Mouse (Mus musculus): Measurements from ENCODE around the gene Cep350.

DNA sequence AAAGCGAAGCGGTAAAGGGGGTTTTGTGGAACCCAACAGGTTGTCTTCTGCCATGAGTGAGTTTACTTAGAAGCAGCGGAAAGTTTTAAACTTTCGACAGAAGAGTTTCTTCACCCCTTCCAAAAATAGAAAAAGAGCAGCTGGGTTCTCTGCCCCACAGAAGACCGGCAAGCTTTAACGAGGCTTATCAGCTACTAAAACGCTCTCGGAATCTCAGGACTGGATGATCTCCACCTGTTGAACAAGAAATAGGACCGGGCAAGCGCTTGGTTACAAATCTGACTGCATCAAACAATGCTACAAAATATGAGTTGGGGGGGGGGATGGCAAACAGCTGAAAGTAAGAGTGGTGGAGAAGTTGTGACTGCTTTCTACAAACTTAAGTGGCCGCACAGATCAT, 17.3 kb upstream of the Cep350 start:
- TF ChIP-seq POLR2A (IDR thresholded peaks at IDR 0.05; ENCODE audit: extremely low read depth, insufficient read depth, low read length) (no peak), CTCF (IDR thresholded peaks at IDR 0.05; ENCODE audit: low read depth, low read length) (no peak)
